Mouse (Mus musculus): ENCODE data around the gene C5ar1. TPM values are rescaled to one million over a fixed set of nuclear protein-coding genes. Genes with fewer than 3 reads are reported as not detected.

Gene C5ar1
- polyA plus RNA-seq, 1 experiment from 2014 or later: 3.7 TPM

DNA sequence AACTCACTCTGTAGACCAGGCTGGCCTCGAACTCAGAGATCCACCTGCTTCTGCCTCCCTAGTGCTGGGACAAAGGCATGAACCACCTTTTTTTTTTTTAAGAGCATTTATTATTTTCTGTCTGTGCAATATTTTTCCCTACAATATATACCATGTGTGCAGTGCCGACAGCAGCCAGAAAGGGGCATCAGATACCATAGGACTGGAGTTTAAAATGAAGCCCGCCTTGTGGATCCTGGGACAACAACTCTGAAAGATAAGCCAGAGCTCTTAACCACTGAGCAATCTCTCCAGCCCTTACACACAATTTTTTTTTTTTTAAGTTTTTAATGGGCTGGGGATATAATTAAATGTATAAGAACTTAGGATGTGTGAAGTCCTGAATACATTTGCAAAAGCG is 35.0 kb upstream of the C5ar1 start:
- H3K4me2 ChIP-seq: peak overlapping the region; percentile 98
- no peaks in the 10 kb centered on the region for H3K9me3 ChIP-seq (replicated peaks)
- peak overlapping the region; percentile 54 for H3K4me3 ChIP-seq (replicated peaks)
- H3K9ac ChIP-seq: peak overlapping the region; percentile 47; the same call in 1 of the 2 replicates
- 0 out of 2 replicates have a peak, but pooled peaks have one; percentile 42 for ATAC-seq (replicated peaks; ENCODE audit: low FRiP score)
- H3K27me3 ChIP-seq: no peaks in the 10 kb centered on the region
- no peaks in the 10 kb centered on the region for H3K36me3 ChIP-seq
- H3K4me1 ChIP-seq: peaks cover 38% of the 10 kb centered on the region
- peak overlapping the region; percentile 94 for H3K27ac ChIP-seq
- WGBS: 22% methylated on average over 4 of the region's 4 CpGs

DNA sequence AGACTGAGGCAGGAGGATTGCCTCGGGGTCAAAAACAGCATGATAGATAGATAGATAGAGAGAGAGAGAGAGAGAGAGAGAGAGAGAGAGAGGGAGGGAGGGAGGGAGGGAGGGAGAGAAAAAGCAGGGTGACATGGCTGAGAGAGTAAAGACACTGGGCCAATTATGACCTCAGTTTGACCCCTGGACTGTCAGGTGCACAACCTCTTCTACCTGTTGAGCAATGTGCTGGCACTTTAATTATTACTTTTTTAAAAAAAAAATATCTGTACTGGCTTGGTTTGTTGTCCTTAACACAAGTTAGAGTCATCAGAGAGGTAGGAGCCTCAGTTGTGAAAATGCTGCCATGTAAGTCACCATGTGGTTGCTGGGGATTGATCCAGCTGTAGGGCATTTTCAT is 28.5 kb upstream of the C5ar1 start:
- no peak for ATAC-seq (replicated peaks; ENCODE audit: low FRiP score)
- 84% methylated on average over 1 of the region's 1 CpGs for WGBS
- H3K9me3 ChIP-seq (replicated peaks): no peaks in the 10 kb centered on the region
- H3K27me3 ChIP-seq: no peaks in the 10 kb centered on the region
- no peak overlapping the region for H3K27ac ChIP-seq
- peaks cover 17% of the 10 kb centered on the region for H3K4me1 ChIP-seq
- peaks cover 18% of the 10 kb centered on the region for H3K36me3 ChIP-seq
- no peak overlapping the region for H3K4me3 ChIP-seq (replicated peaks)
- H3K9ac ChIP-seq: no peak overlapping the region
- H3K4me2 ChIP-seq: no peak overlapping the region

DNA sequence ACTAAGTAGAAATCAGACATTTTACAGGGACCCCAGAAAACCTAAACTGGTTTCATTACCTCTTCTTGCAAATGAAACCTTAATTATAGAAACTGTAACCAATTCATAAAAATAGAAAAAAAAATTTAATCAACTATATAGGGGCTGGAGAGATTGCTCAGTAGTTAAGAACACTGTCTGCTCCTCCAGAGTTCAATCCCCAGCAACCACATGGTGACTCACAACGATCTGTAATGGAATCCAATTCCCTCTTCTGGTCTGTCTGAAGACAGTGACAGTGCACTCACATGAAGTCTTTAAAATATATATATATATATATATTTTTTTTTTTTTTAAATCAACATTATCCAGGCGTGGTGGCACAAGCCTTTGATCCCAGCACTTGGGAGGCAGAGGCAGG is 27.7 kb upstream of the C5ar1 start:
- no peaks in the 10 kb centered on the region for H3K27me3 ChIP-seq
- H3K27ac ChIP-seq: peak overlapping the region; percentile 99
- H3K4me2 ChIP-seq: peak overlapping the region; percentile 71
- ATAC-seq (replicated peaks; ENCODE audit: low FRiP score): no peak
- peaks cover 26% of the 10 kb centered on the region for H3K36me3 ChIP-seq
- H3K9me3 ChIP-seq (replicated peaks): no peaks in the 10 kb centered on the region
- WGBS: 73% methylated on average over 2 of the region's 2 CpGs
- peak overlapping the region; percentile 79 for H3K4me3 ChIP-seq (replicated peaks)
- H3K4me1 ChIP-seq: peaks cover 17% of the 10 kb centered on the region
- peak overlapping the region; percentile 81 for H3K9ac ChIP-seq

DNA sequence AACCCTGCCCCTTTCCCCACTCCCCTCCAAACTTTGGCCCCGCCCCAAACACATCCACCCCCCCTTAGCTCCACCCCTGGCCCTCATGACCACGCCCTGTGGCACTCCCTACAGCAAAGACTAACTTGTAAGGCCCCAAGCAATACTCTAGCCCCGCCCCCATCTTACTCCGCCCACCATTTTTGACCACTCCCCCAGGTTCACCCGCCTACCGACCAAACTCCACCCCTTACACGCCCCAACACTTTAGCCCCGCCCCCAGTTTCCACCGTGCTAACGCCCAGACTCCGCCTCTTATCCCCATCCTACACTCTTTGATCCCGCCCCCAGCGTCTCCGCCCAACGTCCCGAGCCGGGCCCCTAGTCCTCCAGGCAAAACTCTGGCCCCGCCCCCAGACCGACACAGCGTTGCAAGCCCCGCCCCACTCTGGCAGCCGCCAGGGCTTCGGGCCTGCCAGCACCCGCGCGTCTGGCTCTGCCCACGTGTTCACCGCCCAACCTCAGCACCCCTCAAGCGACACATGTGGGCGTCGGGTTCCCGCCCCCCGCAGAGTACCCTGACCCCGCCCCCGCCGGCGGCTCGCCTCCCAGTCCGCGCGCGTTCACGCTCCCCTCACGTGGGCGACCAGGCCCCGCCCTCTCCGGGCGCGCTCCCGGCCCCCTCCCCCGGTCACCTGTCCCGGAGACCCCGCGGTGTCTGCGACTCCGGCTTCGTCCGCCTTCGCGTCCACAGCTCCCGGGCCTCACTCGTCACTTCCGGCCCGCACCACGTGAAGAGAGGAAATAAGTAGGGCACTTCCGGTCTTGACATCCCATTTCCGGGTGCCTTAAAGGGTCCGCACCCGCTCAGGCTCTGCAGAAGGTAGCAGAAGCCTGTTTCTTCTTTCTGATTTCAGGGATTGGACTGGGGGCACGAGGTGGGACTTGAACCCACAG is 27.0 kb upstream of the C5ar1 start, which contains the start of gene Ccdc9:
Ccdc9 (minus strand) TSS at position 770 of the 936 bp plus-strand sequence.
- peaks cover 17% of the 10 kb centered on the region for H3K4me1 ChIP-seq
- peak within 1 kb of the TSS; percentile 81 for H3K9ac ChIP-seq
- 1% methylated on average over 67 of the region's 70 CpGs for WGBS
- H3K27me3 ChIP-seq: no peaks in the 10 kb centered on the region
- H3K4me3 ChIP-seq (replicated peaks): peak within 1 kb of the TSS; percentile 79
- H3K9me3 ChIP-seq (replicated peaks): no peaks in the 10 kb centered on the region
- ATAC-seq (replicated peaks; ENCODE audit: low FRiP score): peak; percentile 90
- peak within 1 kb of the TSS; percentile 71 for H3K4me2 ChIP-seq
- peaks cover 33% of the 10 kb centered on the region for H3K36me3 ChIP-seq
- peak within 1 kb of the TSS; percentile 99 for H3K27ac ChIP-seq

DNA sequence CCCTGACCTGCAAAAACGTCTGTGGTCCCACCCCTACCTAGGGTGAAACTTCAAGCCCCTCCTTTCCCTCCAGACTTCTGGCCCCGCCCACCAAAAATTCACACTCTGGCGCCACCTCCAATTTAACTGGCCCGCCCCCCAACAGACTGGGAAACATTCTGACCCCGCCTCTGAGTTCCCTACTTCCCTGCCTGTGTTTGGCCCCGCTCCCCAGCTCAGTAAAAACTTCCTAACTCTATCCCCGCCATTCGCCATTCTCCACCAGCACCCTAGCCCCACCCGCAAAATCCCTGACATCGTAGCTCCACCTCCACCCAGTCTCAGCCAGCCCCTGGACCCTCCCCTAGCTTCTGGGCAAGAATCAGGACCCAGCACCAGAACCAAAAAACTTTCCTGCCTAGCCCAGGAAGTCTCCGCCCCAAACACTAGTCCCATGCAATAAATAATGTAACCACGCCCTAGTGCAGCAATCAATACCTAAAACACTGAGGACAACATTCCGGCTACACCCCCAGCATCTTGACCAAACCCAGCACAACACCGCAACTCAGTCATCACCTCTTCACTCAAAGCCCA is 26.2 kb upstream of the C5ar1 start:
- WGBS: 1% methylated on average over 14 of the region's 14 CpGs

DNA sequence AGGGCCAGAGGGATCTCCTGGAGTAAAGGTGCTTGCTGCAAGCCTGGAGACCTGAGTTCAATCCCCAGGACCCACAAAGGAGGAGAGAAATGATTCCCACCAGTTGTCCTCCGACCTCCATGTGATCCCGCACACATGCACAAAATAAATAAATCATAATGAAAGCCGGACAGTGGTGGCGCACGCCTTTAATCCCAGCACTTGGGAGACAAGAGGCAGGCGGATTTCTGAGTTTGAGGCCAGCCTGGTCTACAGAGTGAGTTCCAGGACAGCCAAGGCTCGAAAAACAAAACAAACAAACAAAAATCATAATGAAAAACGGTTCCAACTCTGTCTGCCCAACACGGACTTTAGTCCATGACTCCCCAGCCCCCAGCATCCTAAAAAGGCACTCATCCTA is 25.6 kb upstream of the C5ar1 start:
- no peak for ATAC-seq (replicated peaks; ENCODE audit: low FRiP score)
- H3K27me3 ChIP-seq: no peaks in the 10 kb centered on the region
- peak overlapping the region; percentile 79 for H3K4me3 ChIP-seq (replicated peaks)
- H3K36me3 ChIP-seq: peaks cover 47% of the 10 kb centered on the region
- H3K9me3 ChIP-seq (replicated peaks): no peaks in the 10 kb centered on the region
- peak overlapping the region; percentile 71 for H3K4me2 ChIP-seq
- H3K27ac ChIP-seq: peak overlapping the region; percentile 99
- peaks cover 17% of the 10 kb centered on the region for H3K4me1 ChIP-seq
- H3K9ac ChIP-seq: no peak overlapping the region
- 65% methylated on average over 9 of the region's 9 CpGs for WGBS

More for the DNA sequence above, 26.2 kb upstream of the C5ar1 start:
- no peaks in the 10 kb centered on the region for H3K27me3 ChIP-seq
- peak overlapping the region; percentile 79 for H3K4me3 ChIP-seq (replicated peaks)
- H3K27ac ChIP-seq: peak overlapping the region; percentile 99
- peaks cover 17% of the 10 kb centered on the region for H3K4me1 ChIP-seq
- H3K4me2 ChIP-seq: peak overlapping the region; percentile 71
- no peaks in the 10 kb centered on the region for H3K9me3 ChIP-seq (replicated peaks)
- peaks cover 41% of the 10 kb centered on the region for H3K36me3 ChIP-seq
- peak; percentile 74 for ATAC-seq (replicated peaks; ENCODE audit: low FRiP score)
- H3K9ac ChIP-seq: no peak overlapping the region

DNA sequence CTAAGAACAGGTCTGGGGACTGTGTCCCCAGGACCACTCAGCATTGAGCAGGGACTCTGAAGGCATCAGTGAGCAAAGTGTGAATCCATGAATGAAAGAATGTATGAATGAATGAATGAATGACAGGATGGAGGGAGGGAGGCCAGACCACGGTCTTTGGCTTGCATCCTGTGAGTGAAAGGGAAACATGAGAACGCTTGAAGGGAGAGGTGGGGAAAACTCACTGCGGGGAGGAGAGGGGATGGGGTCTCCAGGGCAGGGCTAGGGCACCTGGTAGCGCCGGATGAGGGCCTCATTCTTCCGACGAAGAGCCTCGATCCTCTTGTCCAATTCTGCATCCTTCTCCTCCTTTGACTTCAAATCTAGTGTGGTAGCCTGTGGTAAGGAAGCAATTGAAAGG is 24.7 kb upstream of the C5ar1 start:
- Histone ChIP-seq H3K4me2 (no peak overlapping the region), H3K9ac (peak overlapping the region; percentile 2; the same call in 1 of the 2 replicates), H3K36me3 (peaks cover 54% of the 10 kb centered on the region), H3K4me3 (replicated peaks) (no peak overlapping the region), H3K4me1 (peaks cover 17% of the 10 kb centered on the region), H3K27ac (no peak overlapping the region), H3K9me3 (replicated peaks) (no peaks in the 10 kb centered on the region), H3K27me3 (no peaks in the 10 kb centered on the region)
- no peak for ATAC-seq (replicated peaks; ENCODE audit: low FRiP score)
- 84% methylated on average over 8 of the region's 8 CpGs for WGBS

DNA sequence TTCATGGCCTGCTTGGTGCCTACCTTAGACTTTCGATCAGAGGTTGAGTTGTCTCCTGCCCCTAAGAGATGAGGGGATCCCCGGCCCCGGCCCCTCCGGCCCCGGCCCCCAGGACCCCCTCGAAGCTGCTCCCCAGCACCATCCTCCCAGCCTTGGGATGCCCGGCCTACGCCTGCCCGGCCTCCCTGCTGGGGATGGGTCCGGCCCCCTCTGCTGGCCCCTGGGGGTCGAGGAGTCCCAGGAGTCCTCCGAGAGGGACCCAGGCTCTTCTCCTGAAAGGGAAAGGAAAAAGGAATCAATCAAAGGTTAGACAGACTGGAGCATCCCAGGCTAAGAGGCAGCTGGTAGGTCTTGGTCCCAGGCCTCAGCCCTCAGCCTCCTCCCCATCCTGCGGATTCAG is 23.0 kb upstream of the C5ar1 start:
- peaks cover 71% of the 10 kb centered on the region for H3K36me3 ChIP-seq
- H3K4me3 ChIP-seq (replicated peaks): no peak overlapping the region
- H3K4me2 ChIP-seq: no peak overlapping the region
- H3K9me3 ChIP-seq (replicated peaks): no peaks in the 10 kb centered on the region
- H3K9ac ChIP-seq: no peak overlapping the region
- no peaks in the 10 kb centered on the region for H3K27me3 ChIP-seq
- no peak for ATAC-seq (replicated peaks; ENCODE audit: low FRiP score)
- peaks cover 17% of the 10 kb centered on the region for H3K4me1 ChIP-seq
- 92% methylated on average over 13 of the region's 13 CpGs for WGBS
- no peak overlapping the region for H3K27ac ChIP-seq

DNA sequence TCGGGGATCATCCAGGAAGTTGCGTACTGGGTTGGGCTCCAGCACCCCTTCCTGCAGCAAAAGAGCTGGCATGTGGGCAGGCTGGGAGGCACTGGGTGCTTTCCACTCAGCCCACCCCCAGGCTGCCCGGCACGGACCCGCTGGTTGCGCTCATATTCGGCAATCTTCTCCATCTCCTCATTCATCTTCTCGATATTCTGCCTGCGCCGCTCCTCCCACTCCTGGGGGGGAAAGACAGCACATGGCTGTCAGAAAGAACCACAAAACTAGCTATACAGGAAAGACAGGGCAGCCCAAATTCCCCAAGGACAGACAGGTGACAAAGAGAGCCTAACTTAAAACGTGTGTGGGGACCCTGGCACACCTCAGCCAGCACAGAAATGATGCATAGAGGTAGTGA is 21.4 kb upstream of the C5ar1 start:
- ATAC-seq (replicated peaks; ENCODE audit: low FRiP score): no peak
- no peak overlapping the region for H3K27ac ChIP-seq
- WGBS: 92% methylated on average over 11 of the region's 11 CpGs
- no peak overlapping the region for H3K4me2 ChIP-seq
- no peak overlapping the region for H3K9ac ChIP-seq
- H3K4me1 ChIP-seq: peaks cover 16% of the 10 kb centered on the region
- H3K27me3 ChIP-seq: no peaks in the 10 kb centered on the region
- H3K36me3 ChIP-seq: peaks cover 87% of the 10 kb centered on the region
- no peaks in the 10 kb centered on the region for H3K9me3 ChIP-seq (replicated peaks)
- H3K4me3 ChIP-seq (replicated peaks): no peak overlapping the region

DNA sequence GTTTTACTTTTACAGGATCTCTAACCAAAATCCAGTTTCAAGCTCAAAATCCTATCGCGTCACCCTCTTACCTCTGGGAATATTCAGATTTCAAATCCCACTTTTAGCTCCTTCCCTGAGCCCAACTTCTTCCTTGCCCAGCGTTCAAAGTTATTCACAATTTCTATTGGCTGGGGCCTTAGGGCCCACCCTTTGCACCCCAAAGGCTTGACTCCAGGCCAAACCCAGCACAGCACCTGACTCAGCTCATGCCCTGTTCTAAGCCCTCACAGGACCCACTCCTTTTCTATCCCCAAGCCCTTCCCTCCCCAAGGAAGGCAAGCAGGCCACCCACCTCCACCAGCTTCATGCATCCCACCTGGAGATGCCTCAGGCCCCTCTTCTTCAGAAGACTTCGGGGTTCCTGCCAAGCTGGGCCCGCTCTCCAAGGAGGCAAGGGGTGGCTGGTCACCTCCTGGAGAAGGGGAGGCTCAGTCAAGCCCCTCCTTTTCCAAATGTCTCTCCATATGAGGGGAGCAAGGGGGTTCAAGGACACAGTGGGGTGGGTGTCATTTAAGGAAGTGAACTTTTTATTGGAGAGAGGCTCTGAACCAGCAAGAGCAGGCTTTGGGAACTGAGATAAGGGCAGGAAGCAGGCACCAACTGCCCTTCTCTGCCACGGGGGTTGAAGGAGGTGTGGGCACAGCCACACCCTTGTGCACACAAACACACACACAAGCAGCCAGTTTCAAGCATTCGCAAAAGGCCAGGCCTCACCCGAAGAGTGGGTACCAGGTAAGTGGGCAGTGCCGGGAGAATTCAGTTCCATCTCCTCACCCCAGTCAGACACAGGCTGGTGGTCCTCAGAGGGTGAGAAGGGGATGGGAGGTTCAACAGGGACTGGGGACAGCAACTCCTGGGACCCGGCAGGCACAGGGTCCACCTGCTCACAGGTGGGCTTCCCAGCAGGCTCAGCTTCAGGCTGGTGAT is 15.9 kb upstream of the C5ar1 start:
- no peaks in the 10 kb centered on the region for H3K9me3 ChIP-seq (replicated peaks)
- no peak overlapping the region for H3K4me3 ChIP-seq (replicated peaks)
- H3K9ac ChIP-seq: no peak overlapping the region
- H3K27ac ChIP-seq: no peak overlapping the region
- ATAC-seq (replicated peaks; ENCODE audit: low FRiP score): no peak
- H3K4me2 ChIP-seq: no peak overlapping the region
- WGBS: 86% methylated on average over 10 of the region's 10 CpGs
- H3K4me1 ChIP-seq: peaks cover 38% of the 10 kb centered on the region
- no peaks in the 10 kb centered on the region for H3K27me3 ChIP-seq
- peaks cover 52% of the 10 kb centered on the region for H3K36me3 ChIP-seq

DNA sequence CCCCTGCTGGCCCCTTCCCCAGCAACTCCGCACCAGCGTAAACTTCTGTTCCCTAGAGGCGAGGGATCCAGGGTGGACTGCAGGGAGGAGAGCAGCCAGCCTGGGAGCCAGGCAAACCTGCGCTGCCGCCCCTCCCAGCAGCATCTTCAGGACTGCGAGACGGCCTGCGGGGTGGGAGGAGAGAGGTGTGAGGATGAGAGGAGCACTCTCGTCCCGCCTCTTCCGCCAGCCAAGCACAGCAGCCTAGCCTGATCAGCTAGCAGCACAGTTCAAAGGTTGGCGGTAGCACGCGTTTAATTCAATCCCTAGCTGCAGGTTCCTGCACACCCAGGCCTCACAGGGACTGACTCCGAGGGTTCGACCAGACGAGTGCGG is 14.4 kb upstream of the C5ar1 start:
- under 1% methylated on average over 18 of the region's 18 CpGs for WGBS

More for the DNA sequence above, 14.4 kb upstream of the C5ar1 start:
- peak overlapping the region; percentile 55 for H3K9ac ChIP-seq
- H3K4me1 ChIP-seq: peaks cover 38% of the 10 kb centered on the region
- peaks cover 40% of the 10 kb centered on the region for H3K36me3 ChIP-seq
- H3K9me3 ChIP-seq (replicated peaks): no peaks in the 10 kb centered on the region
- peak; percentile 84 for ATAC-seq (replicated peaks; ENCODE audit: low FRiP score)
- H3K4me3 ChIP-seq (replicated peaks): peak overlapping the region; percentile 81
- peak overlapping the region; percentile 93 for H3K4me2 ChIP-seq
- H3K27me3 ChIP-seq: no peaks in the 10 kb centered on the region
- peak overlapping the region; percentile 97 for H3K27ac ChIP-seq

All from kidney, embryonic 15.5 days (tissue).